Comparison of ENCODE assay signal across 18 mouse cellular contexts in the genomic region with DNA sequence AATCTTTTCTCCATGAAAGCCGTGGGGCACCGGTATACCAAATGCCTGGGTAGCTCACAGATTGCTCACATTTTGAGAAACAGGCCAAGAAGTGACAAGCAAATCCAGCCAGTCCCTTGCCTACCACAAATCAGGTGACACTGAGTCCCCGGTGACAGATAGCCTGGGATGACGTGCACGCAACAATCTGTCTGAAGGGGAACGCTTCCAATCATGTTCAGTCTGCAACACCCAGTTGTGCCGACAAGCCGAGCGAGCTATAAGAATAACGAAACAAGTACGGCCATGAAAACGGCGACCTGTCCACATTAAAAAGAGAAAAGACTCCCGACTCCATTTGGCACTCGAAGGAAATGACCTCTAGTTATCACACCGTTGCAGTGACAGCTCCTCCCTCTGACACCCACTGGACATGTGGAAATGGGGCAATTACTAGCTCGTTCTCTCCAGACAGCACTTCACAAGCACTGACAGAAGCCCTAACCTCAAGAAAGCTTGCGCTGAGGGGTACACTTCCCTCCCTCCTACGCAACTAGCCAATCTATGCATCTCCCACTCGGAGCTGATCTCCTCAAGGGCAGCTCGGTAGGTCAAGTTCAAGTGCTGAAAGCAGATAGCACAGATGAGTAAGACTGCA.
DNase-seq lines count a peak whose midpoint lies in the region; ATAC-seq and TF ChIP-seq lines count a peak whose summit lies in the region.
"Had no signal": no experiment of that assay in that cellular context is flagged by ENCODE, and none has a peak within 500 bp of the region (broad histone marks: within the 10 kb centered on the region; RNA-seq: fewer than 3 reads in every experiment).

No protein-coding gene starts in this region.

- H3K4me1 ChIP-seq in lung, embryonic 15.5 days = peaks cover 8% of the 10 kb centered on the region; the same call in 1 of the 2 replicates
- H3K4me1 ChIP-seq in heart, adult 2 months (ENCODE audit: control insufficient read depth, insufficient read depth, low read length) = peaks cover 2% of the 10 kb centered on the region; the same call in 1 of the 2 replicates
- H3K4me1 ChIP-seq in heart, embryonic 15.5 days (replicated peaks) = peaks cover 5% of the 10 kb centered on the region
- H3K4me1 ChIP-seq: hindbrain, embryonic 13.5 days; limb, embryonic 12.5 days; liver, embryonic 12.5 days; midbrain, embryonic 13.5 days had no signal

- no peaks in the 10 kb centered on the region for H3K9me3 ChIP-seq in lung, embryonic 15.5 days
- no peaks in the 10 kb centered on the region for H3K9me3 ChIP-seq in heart, embryonic 15.5 days (replicated peaks)
- H3K9me3 ChIP-seq: hindbrain, embryonic 13.5 days; limb, embryonic 12.5 days; liver, embryonic 12.5 days; midbrain, embryonic 13.5 days had no signal

- no peak for TF ChIP-seq POLR2A in heart, adult 2 months (IDR thresholded peaks at IDR 0.05; ENCODE audit: insufficient read depth, low read depth, low read length)

- no peak for ATAC-seq in lung, embryonic 15.5 days (ENCODE audit: borderline replicate concordance, extremely low read depth, low FRiP score, low TSS enrichment)
- peak; percentile 87 for ATAC-seq in heart, embryonic 15.5 days (replicated peaks; ENCODE audit: insufficient number of reproducible peaks, insufficient read depth, low FRiP score, low read depth)
- ATAC-seq: forebrain, embryonic 14.5 days; liver, embryonic 12.5 days; midbrain, embryonic 13.5 days had no signal

- DNase-seq in lung, adult 18-20 months = no peak
- peak; percentile 26 for DNase-seq in heart, adult 18-20 months
- peak; percentile 18 to 22 for DNase-seq in heart, adult 2 months
- DNase-seq in gastrocnemius, postnatal 14 days = no peak
- DNase-seq in testis, postnatal 10 days (ENCODE audit: low spot score) = no peak
- DNase-seq in right cerebral cortex, postnatal 36 days (ENCODE audit: low spot score in 2 of 2) = no peak
- DNase-seq: adrenal gland, adult 2 months; cerebellum, adult 2 months; cerebellum, postnatal 36 days; kidney, postnatal 4 days had no signal

- H3K79me2 ChIP-seq in heart, adult 2 months (replicated peaks; ENCODE audit: control insufficient read depth, insufficient read depth, low read length) = no peaks in the 10 kb centered on the region

- H3K4me3 ChIP-seq in lung, embryonic 15.5 days = peak overlapping the region; percentile 17; the same call in 1 of the 2 replicates
- no peak overlapping the region for H3K4me3 ChIP-seq in heart, adult 2 months
- H3K4me3 ChIP-seq in heart, embryonic 15.5 days = peak overlapping the region; percentile 24
- H3K4me3 ChIP-seq: hindbrain, embryonic 13.5 days; limb, embryonic 12.5 days; liver, embryonic 12.5 days; midbrain, embryonic 13.5 days; myocyte had no signal

- H3K9ac ChIP-seq in lung, embryonic 15.5 days = no peak overlapping the region
- H3K9ac ChIP-seq in heart, adult 2 months (ENCODE audit: low read depth, low read length) = peak overlapping the region; percentile 4; the same call in 1 of the 2 replicates
- no peak overlapping the region for H3K9ac ChIP-seq in heart, embryonic 15.5 days
- H3K9ac ChIP-seq: hindbrain, embryonic 13.5 days; limb, embryonic 12.5 days; liver, embryonic 12.5 days; midbrain, embryonic 13.5 days had no signal

- TF ChIP-seq CTCF in heart, adult 2 months (IDR thresholded peaks at IDR 0.05) = no peak

- 29% methylated on average over 21 of the region's 21 CpGs for WGBS in lung, embryonic 15.5 days
- WGBS in heart, adult 2 months = 39% methylated on average over 21 of the region's 21 CpGs
- WGBS in heart, embryonic 15.5 days = 39% methylated on average over 21 of the region's 21 CpGs

- H3K27ac ChIP-seq in lung, embryonic 15.5 days = no peak overlapping the region
- no peak overlapping the region; the same call in 1 of the 2 replicates for H3K27ac ChIP-seq in heart, adult 2 months
- peak overlapping the region; percentile 73 for H3K27ac ChIP-seq in heart, embryonic 15.5 days
- H3K27ac ChIP-seq: hindbrain, embryonic 13.5 days; limb, embryonic 12.5 days; liver, embryonic 12.5 days; midbrain, embryonic 13.5 days had no signal

- 0 out of 2 replicates have a peak, but pooled peaks have one; percentile 29 for TF ChIP-seq EP300 in heart, adult 2 months (IDR thresholded peaks at IDR 0.05; ENCODE audit: insufficient read depth, low read depth, low read length)

- intact Hi-C loops in heart, adult 2 months (cut with DNase I) = no loop called here
- intact Hi-C loops in gastrocnemius, postnatal 14 days (cut with DNase I; ENCODE audit: low total_unique reads) = no loop called here

- no peaks in the 10 kb centered on the region for H3K36me3 ChIP-seq in lung, embryonic 15.5 days
- H3K36me3 ChIP-seq in heart, adult 2 months (ENCODE audit: control insufficient read depth, insufficient read depth, low read length) = no peaks in the 10 kb centered on the region
- no peaks in the 10 kb centered on the region for H3K36me3 ChIP-seq in heart, embryonic 15.5 days
- H3K36me3 ChIP-seq: hindbrain, embryonic 13.5 days; limb, embryonic 12.5 days; liver, embryonic 12.5 days; midbrain, embryonic 13.5 days had no signal

- H3K4me2 ChIP-seq in lung, embryonic 15.5 days = peak overlapping the region; percentile 41
- peak overlapping the region; percentile 54 for H3K4me2 ChIP-seq in heart, embryonic 15.5 days
- H3K4me2 ChIP-seq: hindbrain, embryonic 13.5 days; limb, embryonic 12.5 days; liver, embryonic 12.5 days; midbrain, embryonic 13.5 days had no signal

- no peaks in the 10 kb centered on the region for H3K27me3 ChIP-seq in lung, embryonic 15.5 days
- H3K27me3 ChIP-seq in heart, adult 2 months (ENCODE audit: control insufficient read depth, insufficient read depth, low read length) = no peaks in the 10 kb centered on the region
- H3K27me3 ChIP-seq in heart, embryonic 15.5 days = no peaks in the 10 kb centered on the region
- H3K27me3 ChIP-seq: hindbrain, embryonic 13.5 days; limb, embryonic 12.5 days; liver, embryonic 12.5 days; midbrain, embryonic 13.5 days had no signal

Comparison
In these comparisons a context has a peak if more than half of its experiments do, and no peak if none do; other contexts are left out.
1. DNase-seq: peak in heart, adult 18-20 months (2 of 2) and heart, adult 2 months (2 of 2); none in lung, adult 18-20 months (0 of 2), gastrocnemius, postnatal 14 days (single experiment), testis, postnatal 10 days (single experiment) and right cerebral cortex, postnatal 36 days (0 of 2).